Mouse (Mus musculus) 416B (cell line): ENCODE results near the gene Ntrk3.
A peak's percentile ranks its signal among the peaks of the same experiment; 100 is the strongest.

Experiments used
- DNase-seq: peaks from one replicate; pipeline ENCODE4 v3.0.0; 2011; ENCODE audit warnings: low read depth

Ntrk3 gene

GRCm38 (mm10) chr7:78440896-78441295 lies 296.9 kb downstream of the Ntrk3 start:
- no peak for DNase-seq

GRCm38 (mm10) chr7:78440476-78440875 lies 297.3 kb downstream of the Ntrk3 start:
- no peak for DNase-seq

GRCm38 (mm10) chr7:78439361-78440120 lies 298.3 kb downstream of the Ntrk3 start:
- DNase-seq, result no peak

GRCm38 (mm10) chr7:78433617-78434144 lies 304.1 kb downstream of the Ntrk3 start:
- DNase-seq, result no peak

GRCm38 (mm10) chr7:78431611-78432010 lies 306.2 kb downstream of the Ntrk3 start:
- DNase-seq, result no peak

GRCm38 (mm10) chr7:78412172-78412571 lies 325.6 kb downstream of the Ntrk3 start:
- DNase-seq, result no peak

GRCm38 (mm10) chr7:78409970-78410369 lies 327.8 kb downstream of the Ntrk3 start:
- no peak for DNase-seq

- peak; percentile 3 for DNase-seq
Measured at GRCm38 (mm10) chr7:78406641-78407291, 331.0 kb downstream of the Ntrk3 start.

GRCm38 (mm10) chr7:78404481-78404880 lies 333.3 kb downstream of the Ntrk3 start:
- DNase-seq, result no peak

- DNase-seq, result no peak
Measured at GRCm38 (mm10) chr7:78402495-78402894, 335.3 kb downstream of the Ntrk3 start.

GRCm38 (mm10) chr7:78400219-78400618 lies 337.6 kb downstream of the Ntrk3 start:
- no peak for DNase-seq

- DNase-seq, result no peak
Measured at GRCm38 (mm10) chr7:78398377-78398776, 339.4 kb downstream of the Ntrk3 start.

- no peak for DNase-seq
Measured at GRCm38 (mm10) chr7:78397215-78397614, 340.6 kb downstream of the Ntrk3 start.

- DNase-seq, result no peak
Measured at GRCm38 (mm10) chr7:78390019-78390418, 347.8 kb downstream of the Ntrk3 start.

GRCm38 (mm10) chr7:78388101-78388500 lies 349.7 kb downstream of the Ntrk3 start:
- no peak for DNase-seq

- DNase-seq, result no peak
Measured at GRCm38 (mm10) chr7:78385971-78386370, 351.8 kb downstream of the Ntrk3 start.

GRCm38 (mm10) chr7:78384111-78384510 lies 353.7 kb downstream of the Ntrk3 start:
- no peak for DNase-seq

- no peak for DNase-seq
Measured at GRCm38 (mm10) chr7:78382126-78382525, 355.7 kb downstream of the Ntrk3 start.

GRCm38 (mm10) chr7:78379784-78380183 lies 358.0 kb downstream of the Ntrk3 start:
- no peak for DNase-seq

- no peak for DNase-seq
Measured at GRCm38 (mm10) chr7:78378306-78378705, 359.5 kb downstream of the Ntrk3 start.

- DNase-seq, result no peak
Measured at GRCm38 (mm10) chr7:78376875-78377274, 360.9 kb downstream of the Ntrk3 start.

- no peak for DNase-seq
Measured at GRCm38 (mm10) chr7:78361341-78362309, 376.2 kb downstream of the Ntrk3 start.
